Comparison of ENCODE assay signal across 15 mouse cellular contexts in genomic region chr12:83454697-83455321, GRCm38 (mm10). TPM values are rescaled to one million over a fixed set of nuclear protein-coding genes. Genes with fewer than 3 reads are reported as not detected.
A peak's percentile ranks its signal among the peaks of the same experiment; 100 is the strongest.
DNase-seq lines count a peak whose midpoint lies in the region; ATAC-seq and TF ChIP-seq lines count a peak whose summit lies in the region.
"Had no signal": no experiment of that assay in that cellular context is flagged by ENCODE, and none has a peak within 500 bp of the region (broad histone marks: within the 10 kb centered on the region; RNA-seq: fewer than 3 reads in every experiment).

No protein-coding gene starts in this region.

- DNase-seq in heart, postnatal 14 days: no peak
- DNase-seq in kidney, adult 9 months: peak; percentile 49
- DNase-seq in liver, embryonic 11.5 days (ENCODE audit: low spot score): no peak
- DNase-seq in stomach, postnatal 0 days (ENCODE audit: low spot score): peak; percentile 35
- DNase-seq in adrenal gland, adult 2 months: no peak
- no peak for DNase-seq in left cerebral cortex, postnatal 10 days (ENCODE audit: extremely low spot score in 1 of 2, low spot score in 2 of 2)
- DNase-seq in gastrocnemius, postnatal 25 days: no peak
- DNase-seq: B cell, adult 2 months; cerebellum, adult 11 months; heart, adult 11 months; lung, embryonic 14.5 days had no signal

- H3K4me1 ChIP-seq in heart, embryonic 12.5 days (replicated peaks): peaks cover 48% of the 10 kb centered on the region
- H3K4me1 ChIP-seq in liver, embryonic 11.5 days (replicated peaks; ENCODE audit: control insufficient read depth, insufficient read depth, low read length): peaks cover 8% of the 10 kb centered on the region
- H3K4me1 ChIP-seq in stomach, postnatal 0 days (replicated peaks; ENCODE audit: control insufficient read depth, insufficient read depth): no peaks in the 10 kb centered on the region

- no peak overlapping the region for H3K9ac ChIP-seq in heart, embryonic 12.5 days
- H3K9ac ChIP-seq in liver, embryonic 11.5 days (ENCODE audit: low read depth, low read length): no peak overlapping the region
- H3K9ac ChIP-seq in stomach, postnatal 0 days (ENCODE audit: low read length): no peak overlapping the region
- H3K9ac ChIP-seq: hindbrain, embryonic 14.5 days; lung, embryonic 14.5 days had no signal

- H3K4me2 ChIP-seq in heart, embryonic 12.5 days: no peak overlapping the region
- peak overlapping the region; percentile 18; the same call in 1 of the 2 replicates for H3K4me2 ChIP-seq in liver, embryonic 11.5 days
- H3K4me2 ChIP-seq in stomach, postnatal 0 days (replicated peaks; ENCODE audit: low read depth): no peak overlapping the region
- H3K4me2 ChIP-seq: hindbrain, embryonic 14.5 days; lung, embryonic 14.5 days had no signal

- no peaks in the 10 kb centered on the region for H3K9me3 ChIP-seq in heart, embryonic 12.5 days (replicated peaks)
- no peaks in the 10 kb centered on the region for H3K9me3 ChIP-seq in liver, embryonic 11.5 days (ENCODE audit: control insufficient read depth, low read length)
- no peaks in the 10 kb centered on the region for H3K9me3 ChIP-seq in stomach, postnatal 0 days (ENCODE audit: control insufficient read depth, low read length)

- intact Hi-C loops in heart, postnatal 14 days (cut with DNase I): no loop called here
- intact Hi-C loops in left cerebral cortex, postnatal 10 days (cut with DNase I): no loop called here

- no peaks in the 10 kb centered on the region for H3K27me3 ChIP-seq in heart, embryonic 12.5 days (replicated peaks)
- H3K27me3 ChIP-seq in liver, embryonic 11.5 days (replicated peaks; ENCODE audit: control insufficient read depth, insufficient read depth, low read length): no peaks in the 10 kb centered on the region
- no peaks in the 10 kb centered on the region for H3K27me3 ChIP-seq in stomach, postnatal 0 days (ENCODE audit: control insufficient read depth, insufficient read depth, low read length)

- WGBS in heart, embryonic 12.5 days: 62% methylated on average over 5 of the region's 5 CpGs
- 52% methylated on average over 5 of the region's 5 CpGs for WGBS in liver, embryonic 11.5 days
- WGBS in stomach, postnatal 0 days: 35% methylated on average over 5 of the region's 5 CpGs

- TF ChIP-seq EP300 in stomach, postnatal 0 days (optimal IDR thresholded peaks at IDR 0.05): no peak

- no peak for TF ChIP-seq CTCF in stomach, postnatal 0 days (IDR thresholded peaks at IDR 0.05; ENCODE audit: low read depth)

- peak overlapping the region; percentile 45; the same call in 1 of the 2 replicates for H3K27ac ChIP-seq in heart, embryonic 12.5 days (ENCODE audit: poor library complexity, severe bottlenecking)
- peak overlapping the region; percentile 67; the same call in 1 of the 2 replicates for H3K27ac ChIP-seq in liver, embryonic 11.5 days (ENCODE audit: low read depth, low read length)
- no peak overlapping the region for H3K27ac ChIP-seq in stomach, postnatal 0 days (replicated peaks)
- H3K27ac ChIP-seq: hindbrain, embryonic 14.5 days; layer of hippocampus, adult 2 months had no signal

- no peak for ATAC-seq in heart, embryonic 12.5 days (ENCODE audit: insufficient number of reproducible peaks, low FRiP score)
- peak; percentile 33; the same call in 1 of the 2 replicates for ATAC-seq in liver, embryonic 11.5 days (replicated peaks; ENCODE audit: low FRiP score)
- ATAC-seq in stomach, postnatal 0 days (ENCODE audit: low FRiP score, low TSS enrichment): peak; percentile 77

- no peak overlapping the region for H3K4me3 ChIP-seq in heart, embryonic 12.5 days
- no peak overlapping the region for H3K4me3 ChIP-seq in liver, embryonic 11.5 days (ENCODE audit: low read depth, low read length)
- H3K4me3 ChIP-seq in stomach, postnatal 0 days (ENCODE audit: low read depth, low read length): no peak overlapping the region
- H3K4me3 ChIP-seq: layer of hippocampus, adult 2 months; myocyte had no signal

- H3K36me3 ChIP-seq in heart, embryonic 12.5 days: 0 out of 2 replicates have a peak, but pooled peaks cover 3% of the 10 kb centered on the region
- no peaks in the 10 kb centered on the region; the same call in 1 of the 2 replicates for H3K36me3 ChIP-seq in liver, embryonic 11.5 days (ENCODE audit: control insufficient read depth, insufficient read depth, low read length)
- H3K36me3 ChIP-seq in stomach, postnatal 0 days (ENCODE audit: control insufficient read depth, insufficient read depth, low read length): no peaks in the 10 kb centered on the region

RNA-seq across cellular contexts. Expression of gene Dpf3, which starts 32.7 kb away (rescaled TPM):
- polyA plus RNA-seq in heart, embryonic 12.5 days (2016; fragmentation: Nextera tagmentation; extraction: Ambion mirVana): 27.1 and 31.2 TPM in 2 replicates
- 10 to 100 TPM; 20.7 to 26.0 TPM for total RNA-seq in heart, postnatal 14 days (2021)
- 13.0 and 14.6 TPM in 2 replicates for polyA plus RNA-seq in liver, embryonic 11.5 days (2014; fragmentation: Nextera tagmentation; extraction: Ambion mirVana)
- 2.6 and 3.0 TPM in 2 replicates for polyA plus RNA-seq in stomach, postnatal 0 days (2015; fragmentation: Nextera tagmentation; extraction: Ambion mirVana)
- total RNA-seq in adrenal gland, adult 2 months (2021): 1 to 10 TPM; 7.6 to 8.6 TPM
- 6.6 TPM in 2 replicates for polyA plus RNA-seq in adrenal gland, adult 2 months (2012; rRNA removed)
- total RNA-seq in left cerebral cortex, postnatal 10 days (2021): 1 to 10 TPM; 7.7 to 8.1 TPM
- 10 to 100 TPM; 17.9 to 22.5 TPM for total RNA-seq in gastrocnemius, postnatal 25 days (2021)

Comparison
In these comparisons a context has a peak if more than half of its experiments do, and no peak if none do; other contexts are left out.
1. DNase-seq: peak in kidney, adult 9 months (single experiment) and stomach, postnatal 0 days (single experiment); none in heart, postnatal 14 days (0 of 2), liver, embryonic 11.5 days (single experiment), adrenal gland, adult 2 months (single experiment), left cerebral cortex, postnatal 10 days (0 of 2) and gastrocnemius, postnatal 25 days (single experiment).